Mouse (Mus musculus) ES-Bruce4 (cell line): ENCODE measurements at regions not wholly inside any gene's neighbourhood (a gene's known extent, or its start where the extent isn't known, plus 50 kb on each side); places are given as distances from the start of the nearest gene placed in this dataset.

Experiments used
- CTCF ChIP-seq: IDR thresholded peaks from one replicate; pipeline ENCODE4 v1.8.1; 2011; ENCODE audit warnings: low read depth, low read length
- POLR2A ChIP-seq: IDR thresholded peaks from one replicate; pipeline ENCODE4 v1.8.1; 2011; ENCODE audit warnings: low read length; ENCODE audit not compliant: insufficient read depth

DNA sequence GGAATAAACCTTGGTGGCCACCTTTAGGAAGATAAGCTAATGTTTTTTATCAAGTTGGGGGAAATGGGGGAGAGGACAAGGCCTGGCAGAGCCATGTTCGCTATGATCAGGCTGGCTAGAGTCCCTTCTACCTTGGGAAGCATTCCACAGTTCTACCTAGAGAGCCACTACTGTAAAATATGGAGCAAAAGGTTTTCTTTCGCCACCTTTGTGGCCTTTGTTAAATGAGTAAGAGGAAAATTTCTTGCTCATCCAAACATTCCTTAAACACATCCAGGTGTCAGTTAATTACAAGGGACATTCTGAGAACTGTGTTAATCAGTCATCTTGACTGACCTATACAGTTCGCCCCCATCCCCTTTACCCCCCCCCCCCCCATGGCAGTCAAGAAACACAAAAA lies 313.9 kb downstream of the Mctp2 start:
- TF ChIP-seq CTCF (no peak), POLR2A (no peak)
